Mouse (Mus musculus) spleen, postnatal 36 days (tissue): Measurements from ENCODE around the gene Sik3.

ENCODE experiments used
- DNase-seq, 2 experiments: peaks; one replicate each; pipeline ENCODE4 v3.0.0; 2022; ENCODE audit warnings: low spot score in 2 of 2, mixed read lengths in 1 of 2

Sik3 gene

DNA sequence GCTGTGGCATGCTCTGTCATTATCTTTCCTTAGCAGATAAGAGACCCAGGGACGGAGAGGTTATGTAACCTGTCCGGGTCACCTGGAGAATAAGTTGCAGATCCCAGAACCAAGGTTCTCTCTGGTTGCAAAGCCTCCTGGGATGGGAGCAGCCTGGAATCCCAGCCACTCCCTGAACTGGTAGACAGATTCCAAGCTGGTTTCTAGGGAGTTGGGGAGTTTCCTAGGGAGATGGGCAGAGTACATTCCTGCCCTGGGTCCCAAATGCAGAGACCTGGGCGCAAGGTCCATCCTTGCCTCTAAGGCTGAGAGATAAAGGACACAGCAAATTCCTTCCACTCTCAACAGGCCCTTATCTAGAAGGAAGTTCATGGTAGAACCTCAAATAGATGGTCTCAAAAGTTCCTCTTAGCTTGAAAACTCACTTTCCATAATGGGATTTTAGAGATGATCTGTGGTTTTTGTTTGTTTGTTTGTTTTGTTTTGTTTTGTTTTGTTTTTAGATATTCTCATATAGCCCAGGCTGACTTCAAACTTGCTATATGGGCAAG, 214.5 kb downstream of the Sik3 start:
- DNase-seq: no peak

DNA sequence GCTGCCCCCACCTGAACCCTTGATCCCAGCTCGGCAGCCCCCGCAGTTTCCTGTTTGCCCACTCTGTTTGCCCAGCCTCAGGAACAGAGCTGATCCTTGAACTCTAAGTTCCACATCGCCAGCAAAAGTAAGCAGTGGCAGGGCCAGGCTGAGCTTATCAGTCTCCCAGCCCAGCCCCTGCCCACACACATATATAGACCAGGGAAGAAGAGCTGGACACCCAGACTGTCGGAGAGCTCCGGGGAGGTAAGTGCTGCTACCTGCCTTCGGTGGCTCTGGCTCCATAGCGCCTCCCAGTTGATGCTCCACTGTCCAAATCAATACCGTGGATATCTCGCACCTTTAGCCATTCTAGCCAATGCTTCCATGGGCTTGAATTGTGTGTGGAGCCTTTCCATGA, 215.9 kb downstream of the Sik3 start, which contains the start of gene Apoa1:
Gene Apoa1, plus strand, starts transcription at position 90 of the 400 bp plus-strand sequence.
- no peak for DNase-seq

DNA sequence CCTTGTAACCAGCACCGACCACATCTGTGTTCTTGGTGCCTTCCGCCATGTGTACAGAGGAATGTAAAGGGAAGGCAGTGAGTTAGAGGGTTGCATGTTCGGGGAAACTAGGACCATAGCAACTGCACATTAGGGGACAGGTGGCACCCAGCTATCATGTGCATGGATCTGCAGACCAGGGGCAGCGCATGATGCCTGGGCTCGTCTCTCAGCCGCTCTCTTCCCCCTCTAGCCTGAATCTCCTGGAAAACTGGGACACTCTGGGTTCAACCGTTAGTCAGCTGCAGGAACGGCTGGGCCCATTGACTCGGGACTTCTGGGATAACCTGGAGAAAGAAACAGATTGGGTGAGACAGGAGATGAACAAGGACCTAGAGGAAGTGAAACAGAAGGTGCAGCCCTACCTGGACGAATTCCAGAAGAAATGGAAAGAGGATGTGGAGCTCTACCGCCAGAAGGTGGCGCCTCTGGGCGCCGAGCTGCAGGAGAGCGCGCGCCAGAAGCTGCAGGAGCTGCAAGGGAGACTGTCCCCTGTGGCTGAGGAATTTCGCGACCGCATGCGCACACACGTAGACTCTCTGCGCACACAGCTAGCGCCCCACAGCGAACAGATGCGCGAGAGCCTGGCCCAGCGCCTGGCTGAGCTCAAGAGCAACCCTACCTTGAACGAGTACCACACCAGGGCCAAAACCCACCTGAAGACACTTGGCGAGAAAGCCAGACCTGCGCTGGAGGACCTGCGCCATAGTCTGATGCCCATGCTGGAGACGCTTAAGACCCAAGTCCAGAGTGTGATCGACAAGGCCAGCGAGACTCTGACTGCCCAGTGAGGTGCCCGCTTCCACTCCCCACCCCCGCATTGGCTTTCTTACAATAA, 217.2 kb downstream of the Sik3 start:
- peak; percentile 12 to 23 for DNase-seq

DNA sequence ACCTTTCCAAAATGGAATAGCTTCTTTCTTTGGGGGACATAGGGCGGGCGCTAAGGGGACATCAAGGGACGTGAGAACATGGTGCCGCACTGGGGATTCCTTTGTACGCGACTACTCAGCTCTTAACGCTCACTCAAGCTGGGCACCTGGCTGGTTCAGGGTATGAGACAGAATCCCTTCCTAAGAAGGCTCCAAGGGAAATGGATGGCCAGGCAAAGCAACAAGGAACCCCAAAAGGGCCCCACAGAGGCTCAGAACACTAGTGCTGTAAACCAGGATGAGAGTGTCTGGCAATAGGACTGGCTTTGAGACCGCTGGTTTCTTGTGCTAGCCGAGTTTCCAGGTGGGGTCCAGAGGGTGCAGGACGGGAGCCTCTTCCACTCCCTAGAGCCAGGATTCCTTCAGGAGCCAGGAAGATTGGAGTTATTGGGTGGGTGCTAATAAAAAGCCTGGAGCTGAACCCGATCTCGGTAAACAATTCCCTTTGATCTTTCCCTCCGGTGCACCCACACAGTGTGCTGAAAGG, 217.9 kb downstream of the Sik3 start:
- DNase-seq: no peak

DNA sequence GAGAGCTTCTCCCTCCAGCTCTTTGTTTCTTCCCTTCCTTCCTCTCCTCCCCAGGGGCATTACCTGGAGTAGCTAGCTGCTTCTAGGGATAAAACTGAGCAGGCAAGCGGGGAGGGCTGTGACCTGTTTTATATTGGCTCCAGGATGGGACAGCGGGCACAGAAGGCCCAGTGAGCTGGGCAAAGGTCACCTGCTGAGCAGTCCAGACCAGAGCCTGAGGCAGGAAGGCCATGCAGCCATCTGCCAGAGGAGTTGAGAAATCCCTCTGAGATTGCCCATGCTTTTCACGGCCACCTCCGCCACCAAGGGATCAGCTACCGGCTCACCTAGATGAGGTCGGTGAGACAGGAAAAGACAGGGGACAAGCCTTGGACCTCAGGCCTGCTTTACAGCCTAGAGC, 222.6 kb downstream of the Sik3 start:
- no peak for DNase-seq

DNA sequence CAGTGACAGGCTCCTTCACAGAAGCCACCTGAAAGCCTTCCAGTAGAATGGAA, 222.8 kb downstream of the Sik3 start, which contains the start of gene Apoc3:
Gene Apoc3, minus strand, starts transcription at position 41 of the 53 bp plus-strand sequence.
- no peak for DNase-seq

DNA sequence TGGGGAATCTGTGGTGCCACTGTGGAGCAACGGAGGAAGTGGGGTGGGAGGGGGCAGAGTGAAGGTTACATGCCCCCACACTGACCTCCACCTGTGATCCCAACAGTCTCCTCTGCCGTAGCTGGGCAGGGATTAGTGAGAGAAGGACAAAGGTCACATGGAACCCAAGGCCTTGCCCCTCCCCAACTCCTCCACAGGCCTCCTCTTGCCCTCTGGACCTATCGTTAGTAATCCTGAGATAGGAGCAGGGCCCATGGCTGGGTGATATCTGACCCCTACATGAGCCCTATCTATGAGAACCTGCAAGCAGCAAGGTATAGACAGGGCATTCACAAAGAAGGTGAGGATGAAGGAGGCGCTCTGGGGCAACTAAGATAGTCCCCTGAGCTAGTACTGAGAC, 223.0 kb downstream of the Sik3 start:
- no peak for DNase-seq

DNA sequence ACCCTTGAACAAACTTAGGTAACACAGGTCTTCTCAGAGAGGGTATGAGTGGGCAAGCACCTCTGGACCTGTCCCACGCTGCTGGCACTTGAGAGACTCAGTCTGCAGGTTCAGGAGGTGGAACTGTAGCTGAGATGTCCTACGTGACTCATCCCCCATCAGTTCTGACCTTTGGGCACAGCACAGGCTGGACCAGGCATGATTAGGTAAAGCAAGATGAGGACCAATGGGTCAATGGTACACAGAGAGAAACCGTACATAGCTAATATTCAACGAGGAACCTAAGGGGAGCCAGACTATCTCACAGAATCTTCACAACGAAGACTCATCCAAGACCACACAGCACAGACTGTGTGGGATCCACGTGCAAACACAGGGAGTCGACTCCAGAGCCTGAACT, 226.2 kb downstream of the Sik3 start:
- no peak for DNase-seq

DNA sequence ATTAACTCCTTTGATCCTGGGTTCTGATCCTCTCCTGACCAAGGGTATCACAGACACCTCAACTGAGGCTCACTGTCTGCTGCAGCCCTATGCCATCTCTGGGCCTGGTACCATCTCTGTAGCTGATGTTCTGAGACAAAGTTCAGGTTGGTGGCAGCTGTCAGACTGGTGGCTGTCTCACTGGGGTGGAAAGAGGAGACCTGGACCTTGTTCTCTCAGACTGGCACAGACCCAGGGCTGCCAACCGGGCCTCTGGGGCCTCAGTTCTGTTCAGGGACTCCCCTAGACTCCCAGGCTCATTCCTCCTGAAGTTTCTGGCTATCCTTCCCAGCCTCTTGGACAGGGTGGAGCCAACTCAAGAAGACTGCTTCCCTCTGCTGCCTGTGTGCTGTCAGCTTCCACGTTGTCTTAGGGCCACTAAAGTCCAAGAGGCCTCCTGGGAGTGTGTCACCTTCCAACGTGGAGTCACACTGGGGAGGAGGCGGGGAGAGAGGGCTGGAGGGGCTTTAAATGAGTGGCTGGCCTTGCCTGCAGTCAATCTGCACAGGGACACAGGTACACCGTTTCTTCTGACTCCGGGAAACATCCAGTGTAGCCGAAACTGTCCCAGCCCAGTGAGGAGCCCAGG, 228.0 kb downstream of the Sik3 start, which contains the start of gene Apoa4:
Gene Apoa4, plus strand, starts transcription at position 171 of the 628 bp plus-strand sequence.
- DNase-seq: no peak

DNA sequence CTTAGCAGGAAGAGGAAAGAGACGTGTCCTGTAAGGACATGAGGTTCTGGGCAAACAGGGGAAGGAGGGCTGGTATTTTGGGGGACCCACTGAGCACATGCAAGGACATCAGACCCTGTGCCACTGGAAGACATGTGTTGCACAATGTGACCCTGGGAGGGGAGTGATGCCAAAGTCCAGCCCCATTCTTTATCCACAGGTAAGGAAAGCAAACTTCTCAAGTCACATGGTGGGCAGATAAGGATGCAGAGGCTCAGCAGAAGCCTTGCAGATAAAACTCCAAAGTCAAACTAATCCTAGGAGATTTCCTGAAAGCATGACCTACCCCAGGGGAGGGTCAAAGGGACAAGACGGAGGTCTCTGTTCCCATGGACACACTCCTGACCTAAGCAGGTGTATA, 229.2 kb downstream of the Sik3 start:
- DNase-seq: no peak

DNA sequence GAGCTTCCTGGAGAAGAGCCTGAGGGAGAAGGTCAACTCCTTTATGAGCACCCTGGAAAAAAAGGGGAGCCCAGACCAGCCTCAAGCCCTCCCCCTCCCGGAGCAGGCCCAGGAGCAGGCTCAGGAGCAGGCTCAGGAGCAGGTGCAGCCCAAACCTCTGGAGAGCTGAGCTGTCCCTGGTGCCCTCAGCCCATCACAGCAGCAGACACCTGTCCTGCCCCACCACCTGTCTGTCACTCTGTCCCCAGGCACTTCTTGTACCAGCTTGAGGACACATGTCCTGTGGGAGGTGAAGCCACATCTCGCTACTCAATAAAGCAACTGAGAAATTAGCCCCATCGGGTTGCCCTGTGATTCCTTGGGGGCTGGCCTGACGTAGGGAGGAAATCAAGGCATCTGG, 230.5 kb downstream of the Sik3 start:
- no peak for DNase-seq

DNA sequence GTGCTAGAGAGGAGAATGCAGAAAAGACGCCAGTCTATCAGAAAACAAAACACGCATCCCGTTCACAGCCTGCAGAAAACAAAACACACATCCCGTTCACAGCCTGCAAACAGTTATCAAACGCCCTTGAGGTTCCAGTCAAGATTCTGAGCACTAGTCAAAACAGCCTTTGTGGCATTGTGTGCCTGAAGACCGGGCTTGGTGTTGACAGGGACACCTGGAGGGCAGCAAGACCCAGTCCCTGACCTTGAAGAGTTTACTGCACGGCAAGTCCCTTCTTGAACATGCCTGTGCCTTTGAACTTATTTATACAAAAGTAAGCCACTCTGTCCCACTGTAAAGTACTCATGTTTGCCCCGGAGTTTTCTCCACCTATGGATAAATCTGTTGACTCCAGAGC, 231.0 kb downstream of the Sik3 start:
- DNase-seq: no peak

DNA sequence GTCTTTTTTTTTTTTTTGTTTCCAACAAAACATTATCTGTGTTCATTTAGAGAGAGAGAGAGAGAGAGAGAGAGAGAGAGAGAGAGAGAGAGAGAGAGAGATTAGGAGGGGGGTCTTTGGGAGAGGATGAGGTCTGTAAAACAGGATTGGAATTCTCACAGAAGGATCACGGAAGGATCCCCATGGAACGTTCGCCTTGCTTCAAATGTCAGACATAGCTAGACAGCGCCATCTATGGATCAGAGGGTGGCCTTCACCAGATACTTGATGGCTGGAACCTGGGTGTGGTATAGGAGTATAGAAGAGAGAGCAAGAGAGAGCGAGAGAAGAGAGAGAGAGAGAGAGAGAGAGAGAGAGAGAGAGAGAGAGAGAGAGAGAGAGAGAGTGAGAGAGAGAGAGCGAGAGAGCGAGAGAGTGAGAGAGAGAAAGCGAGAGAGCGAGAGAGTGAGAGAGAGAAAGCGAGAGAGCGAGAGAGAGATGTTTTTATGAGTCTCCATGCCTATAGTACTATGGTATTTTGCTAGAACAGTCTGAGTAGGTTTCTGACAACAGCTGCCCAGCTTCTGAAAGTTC, 234.2 kb downstream of the Sik3 start:
- peak in 1 of 2 experiments; percentile 21 for DNase-seq

DNA sequence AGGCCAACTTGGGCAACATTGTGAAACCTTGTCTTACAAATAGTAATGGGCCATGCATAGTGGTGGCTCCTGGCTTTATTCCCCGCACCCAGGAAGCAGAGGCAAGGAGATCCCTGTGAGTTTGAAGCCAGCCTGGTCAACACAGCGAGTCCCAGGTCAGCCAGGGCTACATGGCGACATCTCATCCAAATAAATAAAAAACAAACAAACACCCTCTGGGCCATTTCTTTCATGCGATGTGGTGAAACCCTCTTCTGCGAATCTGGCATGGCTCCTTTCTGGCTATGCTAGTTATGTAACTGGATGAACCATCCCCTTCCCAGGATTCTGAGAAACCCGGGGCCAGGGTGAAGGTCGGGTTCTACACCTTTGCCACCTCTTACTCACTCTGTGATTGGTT, 243.6 kb downstream of the Sik3 start:
- DNase-seq: no peak

DNA sequence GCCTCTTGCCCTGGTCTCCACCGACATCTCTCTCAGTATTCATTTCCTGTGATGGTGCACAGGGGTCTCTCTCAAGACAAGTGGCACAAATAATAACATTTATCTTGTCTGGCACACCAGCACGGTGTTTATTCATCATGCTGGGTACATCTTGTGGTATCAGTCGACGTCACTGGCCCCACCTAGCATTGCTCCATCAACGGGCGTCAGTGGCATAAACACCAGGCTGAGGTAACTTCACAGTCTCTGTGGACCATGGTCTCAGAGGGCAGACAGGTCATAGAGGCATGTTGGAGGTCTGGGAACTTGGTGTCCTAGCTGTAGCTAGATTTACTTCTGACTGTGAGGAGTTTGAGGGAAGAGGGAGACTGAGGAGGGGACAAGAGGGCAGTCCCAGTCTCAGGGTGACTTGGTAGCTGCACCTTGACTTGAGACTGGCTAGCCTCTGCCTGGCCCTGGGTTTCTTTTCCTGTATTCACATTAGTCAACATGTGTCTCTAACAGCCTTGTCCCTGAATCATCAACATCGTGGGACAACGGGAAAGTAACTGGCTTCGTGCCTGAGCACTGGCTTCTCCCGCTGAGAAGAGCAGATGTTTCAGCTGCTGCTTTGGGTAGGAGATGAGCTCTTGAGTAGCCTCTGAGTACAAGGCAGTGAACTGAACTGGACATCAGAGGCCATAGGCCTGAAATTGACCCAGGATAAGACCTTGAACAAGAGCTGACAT, 244.2 kb downstream of the Sik3 start:
- DNase-seq: no peak

DNA sequence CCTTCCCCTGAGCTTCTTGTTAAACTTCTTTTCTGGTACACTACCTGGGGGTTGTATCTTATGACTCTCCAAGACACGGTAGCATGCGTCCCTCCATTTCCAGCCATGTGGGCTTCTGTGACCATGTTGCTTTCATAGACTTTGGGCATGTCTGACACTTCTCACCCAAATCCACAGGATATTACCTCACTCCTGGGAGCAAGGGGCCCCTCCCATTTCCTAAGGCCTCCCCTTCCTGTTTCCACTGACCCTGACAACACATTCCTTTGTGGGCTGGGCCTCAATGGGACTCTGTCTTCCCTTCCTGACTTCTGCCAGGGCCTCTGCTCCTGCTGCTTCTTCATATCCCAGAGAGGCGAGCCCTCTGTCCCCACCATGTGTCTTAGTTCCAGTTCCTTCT, 244.9 kb downstream of the Sik3 start:
- no peak for DNase-seq

DNA sequence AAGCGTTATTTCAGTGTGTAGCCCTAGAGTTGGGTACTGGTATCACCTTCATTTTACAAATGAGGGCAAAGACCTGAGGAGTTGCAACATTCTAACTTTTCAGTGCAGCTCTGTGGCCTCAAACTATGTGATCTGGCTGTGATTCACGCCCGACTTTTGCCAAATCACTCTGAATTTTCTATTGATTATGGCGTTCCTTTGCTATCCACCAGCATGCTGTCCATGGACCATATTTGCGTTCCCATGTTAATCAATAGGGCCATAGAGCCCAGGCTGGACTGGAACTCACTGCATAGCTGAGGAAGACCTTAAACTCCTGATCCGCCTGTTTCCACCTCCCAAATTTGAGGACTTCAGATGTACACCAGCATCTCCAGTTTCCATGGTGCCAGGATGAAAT, 246.5 kb downstream of the Sik3 start:
- DNase-seq: no peak

DNA sequence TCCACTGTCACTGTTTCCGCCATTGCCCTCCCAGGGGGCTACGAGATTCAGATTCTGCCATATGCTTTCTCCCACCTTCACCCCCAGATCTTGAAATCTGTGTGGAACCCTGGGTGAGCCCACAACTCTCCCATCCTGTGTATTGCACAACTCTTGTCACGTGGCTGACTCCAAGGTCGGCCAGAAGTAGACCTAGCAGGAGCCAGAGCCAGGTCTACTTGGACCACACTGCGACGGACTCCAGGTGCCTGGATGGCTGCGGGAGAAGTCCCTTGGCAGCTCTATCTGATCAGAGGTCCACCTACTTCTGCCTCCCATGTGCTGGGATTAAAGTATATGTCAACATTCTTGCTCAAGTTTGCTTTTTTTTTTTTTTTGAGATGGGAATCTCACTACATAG, 248.5 kb downstream of the Sik3 start:
- no peak for DNase-seq

DNA sequence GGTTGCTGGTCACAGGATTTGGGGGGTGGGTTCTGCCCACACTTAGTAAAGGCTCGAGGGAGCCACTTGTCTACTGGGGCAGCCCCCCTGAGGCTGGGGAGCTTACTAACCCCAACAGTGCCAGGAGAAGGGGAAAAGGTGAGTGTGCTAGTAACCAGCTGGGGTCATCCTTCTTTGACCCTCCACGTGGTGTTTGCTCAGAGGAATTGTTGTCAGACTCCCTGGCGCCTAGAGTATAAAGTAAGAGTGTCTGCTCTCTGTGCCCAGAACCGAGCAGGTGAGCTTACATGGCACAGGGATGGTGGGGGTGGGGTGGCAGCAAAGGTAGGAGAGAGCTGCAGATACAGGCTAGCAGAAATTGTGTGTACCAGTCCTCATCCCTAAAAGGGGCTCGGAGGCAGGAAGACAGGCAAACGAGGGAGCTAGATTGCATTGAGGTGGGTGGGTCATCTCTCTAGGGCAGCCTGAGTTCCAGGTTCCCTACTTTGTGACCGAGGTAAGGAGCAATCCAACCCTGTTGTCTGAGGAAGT, 255.8 kb downstream of the Sik3 start, which contains the start of gene Apoa5:
Gene Apoa5, plus strand, starts transcription at position 291 of the 531 bp plus-strand sequence.
- DNase-seq: no peak

DNA sequence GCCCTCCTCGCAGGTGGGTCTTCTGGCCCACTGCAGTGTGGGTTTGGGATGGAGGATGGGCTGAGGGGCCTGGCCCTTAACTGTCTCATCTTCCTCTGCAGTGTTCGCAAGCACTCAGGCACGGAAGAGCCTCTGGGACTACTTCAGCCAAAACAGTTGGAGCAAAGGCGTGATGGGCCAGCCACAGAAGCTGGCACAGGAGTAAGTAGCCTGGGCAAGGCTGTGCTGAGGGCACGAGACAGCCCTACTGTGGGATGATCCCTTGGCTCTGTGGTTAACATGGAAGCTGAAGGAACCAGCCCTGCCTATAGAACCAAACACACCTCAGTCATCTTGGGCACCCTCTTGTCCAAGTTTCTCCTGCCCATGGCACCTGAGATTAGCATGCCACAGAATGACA, 256.5 kb downstream of the Sik3 start:
- no peak for DNase-seq

DNA sequence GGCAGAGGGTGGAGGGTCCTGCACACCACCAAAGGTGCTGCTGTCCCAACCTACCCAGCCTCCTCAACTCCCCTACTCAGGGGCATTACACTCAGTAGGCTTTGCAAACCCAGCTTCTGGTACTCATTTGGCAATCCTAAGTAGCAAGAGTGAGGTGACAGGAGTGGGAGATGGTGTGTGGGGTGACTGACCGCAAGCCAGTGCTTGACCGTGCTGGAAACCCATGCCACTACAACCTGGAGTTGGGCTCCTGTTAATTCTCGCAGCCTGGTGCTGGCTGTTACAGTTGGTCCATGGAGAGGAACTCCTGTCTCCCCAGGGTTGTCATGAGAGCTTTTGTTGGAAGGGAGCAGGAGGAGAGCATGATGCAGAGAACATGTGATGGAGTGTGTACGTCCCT, 258.2 kb downstream of the Sik3 start:
- no peak for DNase-seq

DNA sequence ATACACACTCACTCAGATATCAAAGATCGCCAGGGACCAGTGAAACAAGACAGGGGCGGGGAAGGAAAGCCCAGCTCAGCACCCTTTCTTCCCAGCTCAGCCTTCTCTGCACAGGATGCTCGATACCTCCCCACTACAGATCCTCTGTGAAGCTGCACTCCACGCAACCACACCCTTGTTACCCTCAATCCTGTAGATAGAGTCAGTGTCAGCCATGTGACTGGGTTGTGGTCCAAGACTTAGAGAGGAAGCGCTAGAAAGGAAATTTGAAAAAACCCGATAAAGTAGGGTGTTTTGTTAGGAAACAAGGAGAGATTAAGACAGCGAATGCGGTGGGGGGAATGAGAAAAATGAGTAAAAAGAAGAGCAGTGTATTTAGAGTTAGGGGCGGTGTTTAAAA, 259.4 kb downstream of the Sik3 start:
- no peak for DNase-seq
